Mouse (Mus musculus) spleen, adult 12 weeks (tissue): Measurements from ENCODE around the gene Slc2a10.

Experiments
- DNase-seq: peaks from one replicate; pipeline ENCODE4 v3.0.0; 2022; ENCODE audit warnings: low spot score

The Slc2a10 gene

DNA sequence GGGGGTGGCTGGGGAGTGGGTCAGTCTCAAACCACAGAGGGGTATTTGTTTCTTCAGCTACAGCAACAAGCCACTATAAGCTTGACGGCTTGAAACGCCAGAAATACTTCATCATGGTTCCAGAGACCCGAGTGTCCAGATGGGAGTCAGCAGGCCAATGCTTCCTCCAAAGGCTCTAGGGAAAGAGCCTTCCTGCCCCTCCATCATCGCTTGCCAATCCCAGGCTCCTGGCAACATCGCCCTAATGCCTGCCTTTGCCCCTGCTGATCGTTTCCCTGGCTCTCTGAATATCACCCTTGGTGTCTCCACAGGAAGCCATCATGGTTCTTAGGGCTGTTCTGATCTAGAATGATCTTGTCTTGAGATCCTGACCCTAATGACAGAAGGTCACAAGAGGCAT lies 58.3 kb downstream of the Slc2a10 start:
- DNase-seq: no peak

DNA sequence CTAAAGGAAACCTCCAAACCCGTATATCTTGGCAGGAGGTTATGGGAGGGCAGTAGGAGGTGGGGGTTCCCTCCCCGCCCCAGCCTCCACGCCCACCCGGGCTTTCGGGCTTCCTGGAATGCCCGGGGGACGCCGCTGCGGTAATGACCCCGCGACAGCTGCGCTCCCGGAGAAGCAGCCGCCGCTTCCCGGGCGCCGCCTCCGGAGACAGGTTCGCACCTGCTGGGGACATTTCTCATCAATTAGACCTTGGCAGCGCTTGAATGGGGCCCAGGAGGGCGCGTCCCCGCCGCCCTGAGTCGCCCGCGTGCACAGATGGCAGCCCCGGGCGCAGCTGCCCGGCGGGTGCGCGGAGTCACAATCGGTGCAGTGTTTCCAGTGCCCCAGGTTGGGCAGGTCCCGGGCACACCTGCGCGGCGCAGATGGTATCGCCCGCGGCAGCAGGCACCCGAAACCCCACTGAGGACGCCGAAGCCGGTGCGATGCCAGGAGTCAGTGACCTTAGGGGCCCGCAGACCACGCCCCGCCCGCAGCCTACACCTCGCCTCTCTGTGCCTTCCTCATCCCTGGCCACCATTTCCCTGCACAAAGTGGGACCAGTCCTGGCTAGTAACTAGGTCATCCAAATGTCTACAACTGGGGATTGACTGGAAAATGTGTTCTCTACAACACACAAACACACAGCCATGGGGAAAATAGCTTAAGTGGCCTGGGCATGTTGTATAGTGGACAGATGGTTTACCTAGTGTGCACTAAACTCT lies 59.9 kb downstream of the Slc2a10 start:
- DNase-seq: no peak

DNA sequence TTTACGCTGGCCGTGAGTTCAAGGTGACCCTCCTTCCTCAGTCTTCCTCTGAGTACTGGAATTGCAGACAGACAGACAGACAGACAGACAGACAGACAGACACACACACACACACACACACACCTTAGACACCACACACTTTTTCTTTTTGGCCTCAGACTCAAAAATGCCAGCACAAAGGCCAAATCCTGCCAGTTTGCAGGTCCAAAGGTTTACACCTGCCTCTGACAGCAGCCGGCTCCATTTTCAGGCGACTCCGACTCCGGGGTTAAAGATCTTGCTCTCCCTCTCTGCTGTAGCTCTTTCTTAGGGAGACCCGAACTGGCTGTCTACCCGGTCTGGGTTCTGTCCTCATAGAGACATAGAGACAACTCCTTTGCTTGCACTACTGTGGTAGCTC lies 60.5 kb downstream of the Slc2a10 start:
- no peak for DNase-seq

DNA sequence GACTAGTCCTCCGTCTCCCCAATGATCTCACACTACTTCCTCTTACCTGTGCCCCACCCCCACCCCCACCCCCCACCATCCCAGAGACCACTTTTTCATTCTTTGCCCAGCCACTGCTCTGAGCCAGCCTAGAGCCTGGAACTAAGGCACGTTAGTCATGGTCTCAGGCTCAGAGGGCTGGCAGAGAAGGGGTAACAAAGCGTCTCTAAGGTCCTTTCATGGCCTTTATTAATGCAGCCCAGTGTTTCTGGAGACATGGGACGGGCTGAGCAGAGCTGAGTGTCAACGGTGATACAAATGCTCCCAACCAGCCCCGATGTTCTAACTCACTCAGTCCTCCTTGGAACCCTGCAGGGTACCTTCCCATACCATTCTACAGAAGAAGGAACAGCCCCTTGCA lies 61.0 kb downstream of the Slc2a10 start:
- DNase-seq: no peak

DNA sequence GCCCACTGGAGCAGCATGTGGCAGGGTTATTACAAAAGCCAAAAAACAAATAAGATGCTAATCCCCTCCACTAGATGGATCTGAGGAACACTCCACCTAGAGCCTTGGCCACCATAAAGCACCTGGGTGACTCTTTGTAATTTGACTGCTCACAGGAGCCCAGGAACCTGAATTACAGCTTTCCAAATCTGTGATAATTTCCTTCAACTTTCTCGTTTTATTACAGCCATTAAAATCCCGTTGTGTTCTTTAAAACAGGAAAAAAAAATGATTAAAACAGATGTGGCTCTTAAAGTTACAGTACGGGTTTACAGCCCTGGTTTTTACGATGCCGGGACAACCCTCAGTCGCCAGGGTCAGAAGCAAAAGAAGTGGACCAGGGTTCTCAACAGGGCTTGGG lies 63.3 kb downstream of the Slc2a10 start:
- no peak for DNase-seq

DNA sequence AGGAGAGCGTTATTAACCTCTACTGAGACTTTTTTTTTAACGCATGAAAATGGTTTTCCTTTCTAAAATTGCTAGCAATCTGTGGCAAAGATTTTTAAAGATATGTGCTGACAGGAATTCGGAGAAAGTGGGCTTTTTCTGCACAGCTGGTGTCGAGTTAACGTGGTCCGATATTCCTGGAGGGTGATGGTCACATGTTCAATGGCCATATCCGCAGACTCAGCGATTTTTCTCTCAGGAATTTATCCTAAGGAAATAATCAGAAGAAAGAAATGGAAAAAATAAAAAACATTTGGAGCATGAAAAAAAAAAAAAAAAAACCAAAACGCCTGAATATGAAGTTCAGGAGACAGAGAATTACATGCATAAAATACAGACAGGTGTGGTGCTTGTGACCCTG lies 64.2 kb downstream of the Slc2a10 start:
- no peak for DNase-seq

DNA sequence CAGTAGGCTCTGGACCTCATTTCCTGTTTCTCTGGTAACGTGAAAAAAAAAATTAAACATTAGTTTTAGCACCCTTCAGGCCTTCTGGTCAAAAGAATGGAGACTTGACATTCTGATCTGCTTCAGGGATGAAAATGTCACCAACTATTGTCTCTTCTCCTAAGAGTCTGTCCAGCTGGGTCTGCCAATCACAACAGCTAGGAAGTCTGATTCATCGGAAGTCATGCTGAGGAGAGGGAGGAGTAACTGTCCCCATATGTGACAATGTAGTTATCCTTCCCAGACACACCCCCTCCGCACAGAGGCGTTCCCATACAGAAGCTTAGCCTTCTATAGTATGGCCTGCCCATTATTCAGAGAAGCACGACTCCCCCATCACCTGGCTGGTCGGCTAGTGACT lies 65.3 kb downstream of the Slc2a10 start:
- no peak for DNase-seq
